In genomic region chrX:12006031-12006881, GRCm38 (mm10) we compare ENCODE assay signal across 8 mouse cellular contexts.
DNase-seq lines count a peak whose midpoint lies in the region; ATAC-seq and TF ChIP-seq lines count a peak whose summit lies in the region.

No protein-coding gene starts in this region.

- peaks cover 39% of the 10 kb centered on the region for H3K27me3 ChIP-seq in heart, embryonic 15.5 days
- peaks cover 40% of the 10 kb centered on the region for H3K27me3 ChIP-seq in liver, embryonic 13.5 days
- H3K27me3 ChIP-seq in testis, adult 2 months (ENCODE audit: control insufficient read depth, insufficient read depth, low read length) = no peaks in the 10 kb centered on the region

- peak overlapping the region; percentile 72 for H3K4me3 ChIP-seq in bone marrow macrophage, adult 2 months (ENCODE audit: insufficient read depth, low read length)
- H3K4me3 ChIP-seq in heart, embryonic 15.5 days = peak overlapping the region; percentile 54
- H3K4me3 ChIP-seq in liver, embryonic 13.5 days (replicated peaks) = peak overlapping the region; percentile 63
- H3K4me3 ChIP-seq in testis, adult 2 months (ENCODE audit: control insufficient read depth, low read depth, low read length) = peak overlapping the region; percentile 74

- peak; percentile 52 for ATAC-seq in erythroid progenitor cell, adult 5-6 weeks (replicated peaks; ENCODE audit: low FRiP score, poor library complexity, severe bottlenecking)
- peak; percentile 56; the same call in 1 of the 2 replicates for ATAC-seq in heart, embryonic 15.5 days (replicated peaks; ENCODE audit: insufficient number of reproducible peaks, insufficient read depth, low FRiP score, low read depth)
- peak; percentile 15 for ATAC-seq in liver, embryonic 13.5 days (ENCODE audit: low read depth)

- H3K4me1 ChIP-seq in bone marrow macrophage, adult 2 months (ENCODE audit: control insufficient read depth, insufficient read depth, low read length) = peaks cover 21% of the 10 kb centered on the region
- H3K4me1 ChIP-seq in heart, embryonic 15.5 days (replicated peaks) = peaks cover 31% of the 10 kb centered on the region
- H3K4me1 ChIP-seq in liver, embryonic 13.5 days (replicated peaks) = peaks cover 64% of the 10 kb centered on the region
- H3K4me1 ChIP-seq in testis, adult 2 months (ENCODE audit: control insufficient read depth, insufficient read depth, low read length) = peaks cover 18% of the 10 kb centered on the region

- peak overlapping the region; percentile 84 for H3K27ac ChIP-seq in bone marrow macrophage, adult 2 months (ENCODE audit: insufficient read depth, low read depth, low read length)
- peak overlapping the region; percentile 91 for H3K27ac ChIP-seq in heart, embryonic 15.5 days
- H3K27ac ChIP-seq in liver, embryonic 13.5 days = peak overlapping the region; percentile 97
- H3K27ac ChIP-seq in testis, adult 2 months (ENCODE audit: control insufficient read depth, insufficient read depth, low read depth, low read length) = peak overlapping the region; percentile 66

- 2% methylated on average over 53 of the region's 57 CpGs for WGBS in heart, embryonic 15.5 days
- WGBS in liver, embryonic 13.5 days (ENCODE audit: insufficient replicate concordance) = 3% methylated on average over 50 of the region's 57 CpGs

- peak; percentile 58 for DNase-seq in CD4-positive, CD25-positive, alpha-beta regulatory T cell, adult 2 months (ENCODE audit: low read depth, low spot score)
- peak; percentile 72 for DNase-seq in kidney, postnatal 14 days
- peak; percentile 46 for DNase-seq in liver, embryonic 13.5 days
- peak; percentile 9 to 18 for DNase-seq in natural killer cell, adult 2 months (ENCODE audit: low spot score in 2 of 2)

- H3K9ac ChIP-seq in heart, embryonic 15.5 days = peak overlapping the region; percentile 56
- H3K9ac ChIP-seq in liver, embryonic 13.5 days = peak overlapping the region; percentile 84

- no peak for TF ChIP-seq CTCF in bone marrow macrophage, adult 2 months (IDR thresholded peaks at IDR 0.05; ENCODE audit: low read depth, low read length)
- TF ChIP-seq CTCF in testis, adult 2 months (IDR thresholded peaks at IDR 0.05; ENCODE audit: control insufficient read depth, insufficient read depth, insufficient replicate concordance, low read depth, low read length) = no peak

- TF ChIP-seq POLR2A in bone marrow macrophage, adult 2 months (IDR thresholded peaks at IDR 0.05; ENCODE audit: borderline replicate concordance, low read depth, low read length) = no peak
- no peak for TF ChIP-seq POLR2A in testis, adult 2 months (IDR thresholded peaks at IDR 0.05; ENCODE audit: control insufficient read depth, low read depth, low read length)

- no peaks in the 10 kb centered on the region for H3K36me3 ChIP-seq in heart, embryonic 15.5 days
- no peaks in the 10 kb centered on the region for H3K36me3 ChIP-seq in liver, embryonic 13.5 days
- no peaks in the 10 kb centered on the region for H3K36me3 ChIP-seq in testis, adult 2 months (ENCODE audit: control insufficient read depth, insufficient read depth, low read length)

- H3K4me2 ChIP-seq in heart, embryonic 15.5 days = peak overlapping the region; percentile 83
- peak overlapping the region; percentile 87 for H3K4me2 ChIP-seq in liver, embryonic 13.5 days

- H3K9me3 ChIP-seq in heart, embryonic 15.5 days (replicated peaks) = no peaks in the 10 kb centered on the region
- no peaks in the 10 kb centered on the region for H3K9me3 ChIP-seq in liver, embryonic 13.5 days (replicated peaks)

Comparison
In these comparisons a context has a peak if more than half of its experiments do, and no peak if none do; other contexts are left out.
1. Peak in every context shown above with its lines: DNase-seq, ATAC-seq, H3K4me3 ChIP-seq and H3K27ac ChIP-seq.
2. DNase-seq: peak in every context shown above with its lines; median percentile 72 in kidney, postnatal 14 days; 58 in CD4-positive, CD25-positive, alpha-beta regulatory T cell, adult 2 months; 46 in liver, embryonic 13.5 days; 14 in natural killer cell, adult 2 months.